Comparison of ENCODE assay signal across 22 mouse cellular contexts in the genomic region with DNA sequence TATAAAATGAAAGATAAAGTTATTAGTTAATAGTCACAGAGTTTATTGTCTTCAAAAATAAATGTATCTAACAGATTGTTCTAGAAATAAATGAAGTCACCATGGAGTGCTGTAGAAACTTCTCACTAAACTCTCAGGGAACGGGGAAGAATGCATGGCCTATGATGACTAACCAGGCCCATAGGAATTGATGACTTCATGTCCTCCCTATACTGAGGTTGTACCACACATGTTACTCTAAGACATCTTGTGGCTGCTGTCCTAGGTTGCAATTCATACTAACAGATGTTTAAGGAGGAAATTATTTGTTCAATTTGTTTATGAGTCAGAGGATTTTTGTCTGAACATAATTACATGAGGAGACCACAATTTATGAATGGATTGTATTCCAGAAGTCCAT.
DNase-seq lines count a peak whose midpoint lies in the region; ATAC-seq and TF ChIP-seq lines count a peak whose summit lies in the region.
"Had no signal": no experiment of that assay in that cellular context is flagged by ENCODE, and none has a peak within 500 bp of the region (broad histone marks: within the 10 kb centered on the region; RNA-seq: fewer than 3 reads in every experiment).

No protein-coding gene starts in this region.

- H3K4me2 ChIP-seq in stomach, embryonic 16.5 days (ENCODE audit: low read depth, low read length): no peak overlapping the region
- H3K4me2 ChIP-seq in stomach, postnatal 0 days (replicated peaks; ENCODE audit: low read depth): no peak overlapping the region
- H3K4me2 ChIP-seq in liver, postnatal 0 days (ENCODE audit: low read depth, low read length): no peak overlapping the region
- H3K4me2 ChIP-seq: embryonic facial prominence, embryonic 12.5 days; embryonic facial prominence, embryonic 15.5 days; forebrain, embryonic 13.5 days; forebrain, embryonic 15.5 days had no signal

- no peaks in the 10 kb centered on the region for H3K79me2 ChIP-seq in C2C12 (ENCODE audit: control insufficient read depth, insufficient read depth)

- no peak overlapping the region for H3K4me3 ChIP-seq in stomach, embryonic 16.5 days (replicated peaks; ENCODE audit: low read length)
- no peak overlapping the region for H3K4me3 ChIP-seq in stomach, postnatal 0 days (ENCODE audit: low read depth, low read length)
- H3K4me3 ChIP-seq in C2C12 (ENCODE audit: insufficient read depth, poor library complexity, severe bottlenecking): no peak overlapping the region
- H3K4me3 ChIP-seq in liver, postnatal 0 days (ENCODE audit: low read depth, low read length): no peak overlapping the region
- H3K4me3 ChIP-seq: embryonic facial prominence, embryonic 12.5 days; embryonic facial prominence, embryonic 15.5 days; erythroblast, embryonic 14.5 days; forebrain, embryonic 13.5 days; forebrain, embryonic 15.5 days had no signal

- no peaks in the 10 kb centered on the region for H3K36me3 ChIP-seq in stomach, embryonic 16.5 days (ENCODE audit: control insufficient read depth, insufficient read depth, low read length)
- H3K36me3 ChIP-seq in stomach, postnatal 0 days (ENCODE audit: control insufficient read depth, insufficient read depth, low read length): no peaks in the 10 kb centered on the region
- no peaks in the 10 kb centered on the region for H3K36me3 ChIP-seq in C2C12 (ENCODE audit: control insufficient read depth, insufficient read depth)
- H3K36me3 ChIP-seq in liver, postnatal 0 days (replicated peaks; ENCODE audit: insufficient read depth, low read length): no peaks in the 10 kb centered on the region
- H3K36me3 ChIP-seq: embryonic facial prominence, embryonic 12.5 days; embryonic facial prominence, embryonic 15.5 days; forebrain, embryonic 15.5 days had no signal

- DNase-seq in stomach, postnatal 0 days (ENCODE audit: low spot score): no peak
- no peak for DNase-seq in thymus, postnatal 14 days
- no peak for DNase-seq in liver, postnatal 0 days
- DNase-seq: adrenal gland, adult 2 months; adrenal gland, postnatal 10 days; adrenal gland, postnatal 25 days; B cell, adult 2 months; cerebellum, adult 11 months; cerebellum, adult 18-20 months; cerebellum, adult 8-10 months; cerebellum, adult 9-11 months; cerebellum, postnatal 14 days; cerebellum, postnatal 36 days; embryo, embryonic 11 days; forebrain, postnatal 0 days had no signal

- no peaks in the 10 kb centered on the region for H3K79me3 ChIP-seq in C2C12 (ENCODE audit: low read depth)

- no peaks in the 10 kb centered on the region for H3K27me3 ChIP-seq in stomach, embryonic 16.5 days (ENCODE audit: control insufficient read depth, insufficient read depth, low read length)
- no peaks in the 10 kb centered on the region for H3K27me3 ChIP-seq in stomach, postnatal 0 days (ENCODE audit: control insufficient read depth, insufficient read depth, low read length)
- H3K27me3 ChIP-seq in C2C12 (ENCODE audit: control insufficient read depth, insufficient read depth, insufficient read length): no peaks in the 10 kb centered on the region
- no peaks in the 10 kb centered on the region for H3K27me3 ChIP-seq in liver, postnatal 0 days (ENCODE audit: insufficient read depth, low read length)
- H3K27me3 ChIP-seq: embryonic facial prominence, embryonic 12.5 days; embryonic facial prominence, embryonic 15.5 days; forebrain, embryonic 13.5 days; forebrain, embryonic 15.5 days had no signal

- 67% methylated on average over 1 of the region's 1 CpGs for WGBS in stomach, embryonic 16.5 days
- 76% methylated on average over 1 of the region's 1 CpGs for WGBS in stomach, postnatal 0 days
- 69% methylated on average over 1 of the region's 1 CpGs for WGBS in liver, postnatal 0 days (ENCODE audit: insufficient replicate concordance)

- TF ChIP-seq CTCF in stomach, postnatal 0 days (IDR thresholded peaks at IDR 0.05; ENCODE audit: low read depth): no peak
- no peak for TF ChIP-seq CTCF in C2C12 (IDR thresholded peaks at IDR 0.05; ENCODE audit: control insufficient read depth, insufficient read depth, insufficient read length)
- no peak for TF ChIP-seq CTCF in liver, postnatal 0 days (IDR thresholded peaks at IDR 0.05; ENCODE audit: low read depth)

- H3K4me1 ChIP-seq in stomach, embryonic 16.5 days (ENCODE audit: control insufficient read depth, insufficient read depth, low read length): no peaks in the 10 kb centered on the region
- no peaks in the 10 kb centered on the region for H3K4me1 ChIP-seq in stomach, postnatal 0 days (replicated peaks; ENCODE audit: control insufficient read depth, insufficient read depth)
- no peaks in the 10 kb centered on the region for H3K4me1 ChIP-seq in liver, postnatal 0 days (ENCODE audit: insufficient read depth)
- H3K4me1 ChIP-seq: embryonic facial prominence, embryonic 12.5 days; embryonic facial prominence, embryonic 15.5 days; forebrain, embryonic 13.5 days; forebrain, embryonic 15.5 days had no signal

- H3K9ac ChIP-seq in stomach, embryonic 16.5 days (ENCODE audit: low read length): no peak overlapping the region
- H3K9ac ChIP-seq in stomach, postnatal 0 days (ENCODE audit: low read length): no peak overlapping the region
- no peak overlapping the region for H3K9ac ChIP-seq in liver, postnatal 0 days (replicated peaks)
- H3K9ac ChIP-seq: embryonic facial prominence, embryonic 12.5 days; embryonic facial prominence, embryonic 15.5 days; forebrain, embryonic 13.5 days; forebrain, embryonic 15.5 days; forebrain, postnatal 0 days had no signal

- ATAC-seq in stomach, embryonic 16.5 days (ENCODE audit: insufficient read depth, low FRiP score): peak; percentile 47; the same call in 1 of the 2 replicates
- ATAC-seq in stomach, postnatal 0 days (ENCODE audit: low FRiP score, low TSS enrichment): no peak
- ATAC-seq in liver, postnatal 0 days: no peak
- ATAC-seq: forebrain, embryonic 13.5 days; forebrain, embryonic 15.5 days; forebrain, postnatal 0 days had no signal

- H3ac ChIP-seq in C2C12 (ENCODE audit: control insufficient read depth, insufficient read length, low read depth): no peak overlapping the region

- no peak overlapping the region for H3K27ac ChIP-seq in stomach, embryonic 16.5 days (ENCODE audit: low read length)
- no peak overlapping the region for H3K27ac ChIP-seq in stomach, postnatal 0 days (replicated peaks)
- H3K27ac ChIP-seq in liver, postnatal 0 days (ENCODE audit: low read depth): no peak overlapping the region
- H3K27ac ChIP-seq: embryonic facial prominence, embryonic 12.5 days; embryonic facial prominence, embryonic 15.5 days; forebrain, embryonic 13.5 days; forebrain, embryonic 15.5 days had no signal

- no peak for TF ChIP-seq EP300 in stomach, postnatal 0 days (optimal IDR thresholded peaks at IDR 0.05)
- no peak for TF ChIP-seq EP300 in liver, postnatal 0 days (IDR thresholded peaks at IDR 0.05; ENCODE audit: low read depth)

- H3K9me3 ChIP-seq in stomach, embryonic 16.5 days (replicated peaks; ENCODE audit: control insufficient read depth, low read length): no peaks in the 10 kb centered on the region
- H3K9me3 ChIP-seq in stomach, postnatal 0 days (ENCODE audit: control insufficient read depth, low read length): no peaks in the 10 kb centered on the region
- no peaks in the 10 kb centered on the region for H3K9me3 ChIP-seq in liver, postnatal 0 days (ENCODE audit: low read length)
- H3K9me3 ChIP-seq: embryonic facial prominence, embryonic 12.5 days; embryonic facial prominence, embryonic 15.5 days; forebrain, embryonic 13.5 days; forebrain, embryonic 15.5 days had no signal

TF ChIP-seq in C2C12, 6 proteins besides CTCF, POLR2A, EP300 and RAD21:
- TF ChIP-seq MYOG (IDR thresholded peaks at IDR 0.05; ENCODE audit: control insufficient read depth, extremely low read depth, insufficient read length): no peak
- TF ChIP-seq CEBPB (IDR thresholded peaks at IDR 0.05; ENCODE audit: low read depth): peak; percentile 8
- peak; percentile 81 for TF ChIP-seq MYOD1 (IDR thresholded peaks at IDR 0.05; ENCODE audit: control insufficient read depth, insufficient read length, low read depth)
- peak; percentile 71 for TF ChIP-seq MAX (IDR thresholded peaks at IDR 0.05)
- TF ChIP-seq FOSL1 (IDR thresholded peaks at IDR 0.05; ENCODE audit: insufficient read depth, low read length, poor library complexity, severe bottlenecking): peak; percentile 79
